Mouse (Mus musculus): Measurements from ENCODE around the gene Egr2. TPM values are rescaled to one million over a fixed set of nuclear protein-coding genes. Genes with fewer than 3 reads are reported as not detected.

Egr2 gene
- polyA plus RNA-seq (2015; fragmentation: Nextera tagmentation; extraction: Ambion mirVana), result 4.2 and 5.2 TPM in 2 replicates

DNA sequence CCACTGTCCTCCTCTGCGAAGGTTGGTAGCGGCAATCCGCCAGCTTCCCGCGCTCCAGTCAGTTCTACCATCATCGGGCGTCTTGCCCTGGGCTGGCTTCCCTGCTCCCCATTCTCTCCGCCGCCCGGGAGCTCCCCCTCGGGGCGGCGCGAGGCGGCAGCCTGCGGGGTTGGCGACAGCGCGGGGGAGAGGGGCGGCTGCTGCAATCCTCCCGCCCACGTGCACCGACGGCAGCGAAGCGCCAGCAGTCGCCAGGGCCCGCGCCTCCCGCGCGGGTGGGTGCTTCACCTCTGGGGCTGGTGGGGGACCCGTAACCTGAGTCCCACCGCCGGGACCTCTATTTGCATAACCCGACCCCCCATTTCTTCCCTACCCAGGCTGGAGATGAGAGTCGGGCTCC, at the start of gene Egr2:
Egr2 (plus strand) TSS at position 220 of the 400 bp plus-strand sequence.

DNA sequence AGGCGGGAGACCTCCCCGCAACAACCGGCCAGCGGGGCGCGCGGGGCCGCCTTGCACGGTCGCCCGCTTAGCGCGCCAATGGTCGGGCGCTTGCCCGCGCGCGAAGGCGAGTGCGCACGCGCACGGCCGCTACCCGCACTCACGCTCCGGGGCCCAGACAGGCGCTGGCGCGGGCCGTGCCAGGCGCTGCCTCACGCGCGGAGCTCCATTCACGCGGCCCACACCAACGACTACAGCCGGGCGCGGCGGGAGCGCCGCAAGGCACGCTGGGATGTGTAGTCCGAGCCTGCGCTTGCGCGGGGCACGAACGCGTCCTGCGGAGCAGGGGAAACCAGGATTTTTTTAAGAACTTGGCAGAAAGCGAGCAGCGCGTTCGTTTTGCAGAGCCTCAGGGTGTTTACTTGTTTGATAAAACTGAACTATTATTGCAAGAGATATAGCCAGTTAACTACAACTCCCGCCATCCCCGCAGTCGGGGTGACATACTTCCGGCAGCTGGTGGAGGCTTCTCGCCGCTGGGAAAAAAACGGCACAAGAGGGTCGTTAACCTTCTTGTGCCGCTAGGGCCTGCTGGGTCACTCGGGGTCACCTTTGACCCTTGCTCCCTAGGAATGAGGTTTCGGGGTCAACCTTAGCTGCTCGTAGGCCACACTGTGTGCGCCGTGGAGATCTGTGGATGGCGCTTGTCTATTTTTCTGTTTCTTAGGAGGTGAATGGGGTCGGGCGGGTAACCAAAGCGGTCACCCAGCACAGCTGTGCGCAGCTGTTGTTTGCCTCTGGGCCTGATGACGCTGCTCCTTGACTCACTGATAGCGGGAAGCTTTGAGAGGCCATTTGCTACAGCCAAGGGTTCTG, 13.8 kb downstream of the Egr2 start, which contains the start of gene Ado:
Ado (minus strand) TSS at position 79 of the 855 bp plus-strand sequence.

Other genes starting within 250 kb of the Egr2 start
- 65.9 and 71.4 TPM in 2 replicates for gene Ado, start 13.5 kb downstream of the Egr2 start, polyA plus RNA-seq (2015; fragmentation: Nextera tagmentation; extraction: Ambion mirVana)

Measured in neural tube, postnatal 0 days (tissue).